Mouse (Mus musculus) frontal cortex, postnatal 25 days (tissue): Measurements from ENCODE around the gene Usp35.

Experiments used
- DNase-seq, 2 experiments: peaks; one replicate each; pipeline ENCODE4 v3.0.0; 2022; ENCODE audit warnings: low spot score in 2 of 2

Gene Usp35

DNA sequence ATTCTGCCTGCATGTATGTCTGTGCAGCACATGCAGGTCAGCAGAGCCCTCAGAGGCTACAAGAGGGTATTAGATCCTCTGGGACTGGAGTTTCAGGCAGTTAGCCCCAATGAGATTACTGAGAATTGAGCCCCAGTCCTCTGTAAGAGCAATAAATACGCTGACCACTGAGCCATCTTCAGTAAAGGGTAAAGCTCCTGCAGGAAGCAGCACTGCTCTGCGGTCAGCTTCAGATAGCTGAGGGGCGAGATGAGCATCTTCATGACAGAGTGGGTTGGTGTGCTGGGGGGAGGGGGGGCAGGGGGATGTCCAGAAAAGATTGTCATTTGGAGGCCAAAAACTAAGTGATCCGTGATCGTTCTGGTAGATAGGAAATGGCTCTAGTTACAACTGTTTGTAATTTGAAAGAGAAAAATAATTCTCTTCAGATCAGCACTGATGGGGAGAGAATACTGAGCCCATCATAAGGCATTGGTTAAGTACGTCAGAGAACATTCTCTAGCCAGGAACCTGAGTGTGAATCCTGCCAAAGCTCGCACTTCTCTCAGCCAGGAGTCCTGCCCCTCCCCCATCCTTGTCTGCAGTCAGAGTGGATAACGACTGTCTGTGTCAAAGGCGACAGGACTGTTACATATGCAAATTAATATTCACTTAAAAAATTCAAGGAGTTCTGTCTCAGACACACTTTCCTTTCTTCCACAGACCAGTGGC is 14.4 kb upstream of the Usp35 start:
- DNase-seq: no peak

DNA sequence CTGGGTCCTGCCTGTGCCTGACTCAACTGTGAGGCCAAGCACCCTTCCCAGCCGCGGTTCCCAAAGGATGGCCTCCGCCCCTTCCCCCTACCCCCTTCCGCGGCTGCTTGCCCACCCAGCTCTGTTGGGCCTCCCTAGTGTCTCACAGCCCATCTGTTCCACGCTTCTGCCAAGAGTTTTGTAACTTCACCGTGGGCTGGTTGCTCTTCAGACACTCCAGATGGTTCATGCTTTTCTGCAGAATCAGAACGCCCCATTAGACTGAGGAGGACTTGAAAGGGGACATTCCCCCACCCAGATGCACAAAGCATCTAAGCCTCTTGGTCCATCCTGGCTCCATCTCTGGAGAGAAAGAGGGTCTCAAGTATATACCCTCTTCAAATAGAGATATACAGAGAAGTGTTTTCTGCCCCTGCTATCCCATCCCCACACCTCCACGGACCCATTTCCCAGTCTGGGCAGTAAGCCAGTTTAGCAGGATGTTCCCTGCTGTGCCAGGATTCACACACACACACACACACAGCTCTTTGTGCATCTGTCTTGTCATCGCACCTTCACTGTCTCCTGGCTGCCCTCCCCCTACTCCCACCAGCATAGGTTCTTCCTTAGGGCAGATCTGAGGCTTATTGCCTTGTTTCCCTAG is 13.5 kb upstream of the Usp35 start:
- peak; percentile 49 to 63 for DNase-seq

DNA sequence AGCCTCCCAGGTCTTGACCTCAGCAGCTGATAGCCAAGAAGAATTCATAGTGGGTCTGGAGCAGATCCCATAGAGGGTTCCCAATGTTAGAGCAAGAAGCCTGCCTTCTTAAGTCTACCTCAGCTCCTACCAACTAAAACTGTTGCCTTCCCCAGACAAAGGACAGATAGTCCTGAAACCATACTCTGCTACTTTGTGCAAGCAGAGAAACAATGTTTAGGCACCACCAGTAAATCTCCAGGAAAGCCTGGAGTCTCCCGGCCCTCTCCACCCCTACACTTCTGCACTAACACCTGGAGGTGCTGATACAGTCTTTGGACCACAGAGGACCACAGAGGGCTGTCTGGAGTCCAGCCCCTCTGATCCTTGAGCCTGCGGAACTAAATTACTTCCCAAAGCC is 12.8 kb upstream of the Usp35 start:
- DNase-seq: no peak

DNA sequence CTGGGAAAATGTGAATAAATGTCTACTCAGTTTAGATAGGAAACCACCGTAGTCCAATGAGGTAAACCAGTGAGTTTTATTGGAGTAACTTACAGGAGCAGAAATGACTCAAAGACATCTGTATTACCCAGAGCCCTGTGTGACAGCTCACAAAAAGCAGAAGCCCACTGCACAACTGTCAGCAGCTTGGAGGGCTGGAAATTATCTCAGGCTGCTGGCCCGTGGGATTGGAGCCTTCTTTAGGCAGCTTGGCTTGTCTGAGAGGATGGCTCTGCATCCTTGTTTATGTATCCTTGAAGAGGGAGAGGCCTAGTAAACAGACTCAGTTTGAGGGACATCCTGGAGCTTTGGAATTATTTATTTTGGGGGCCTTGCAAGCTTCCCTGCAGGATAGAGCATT is 11.1 kb upstream of the Usp35 start:
- no peak for DNase-seq

DNA sequence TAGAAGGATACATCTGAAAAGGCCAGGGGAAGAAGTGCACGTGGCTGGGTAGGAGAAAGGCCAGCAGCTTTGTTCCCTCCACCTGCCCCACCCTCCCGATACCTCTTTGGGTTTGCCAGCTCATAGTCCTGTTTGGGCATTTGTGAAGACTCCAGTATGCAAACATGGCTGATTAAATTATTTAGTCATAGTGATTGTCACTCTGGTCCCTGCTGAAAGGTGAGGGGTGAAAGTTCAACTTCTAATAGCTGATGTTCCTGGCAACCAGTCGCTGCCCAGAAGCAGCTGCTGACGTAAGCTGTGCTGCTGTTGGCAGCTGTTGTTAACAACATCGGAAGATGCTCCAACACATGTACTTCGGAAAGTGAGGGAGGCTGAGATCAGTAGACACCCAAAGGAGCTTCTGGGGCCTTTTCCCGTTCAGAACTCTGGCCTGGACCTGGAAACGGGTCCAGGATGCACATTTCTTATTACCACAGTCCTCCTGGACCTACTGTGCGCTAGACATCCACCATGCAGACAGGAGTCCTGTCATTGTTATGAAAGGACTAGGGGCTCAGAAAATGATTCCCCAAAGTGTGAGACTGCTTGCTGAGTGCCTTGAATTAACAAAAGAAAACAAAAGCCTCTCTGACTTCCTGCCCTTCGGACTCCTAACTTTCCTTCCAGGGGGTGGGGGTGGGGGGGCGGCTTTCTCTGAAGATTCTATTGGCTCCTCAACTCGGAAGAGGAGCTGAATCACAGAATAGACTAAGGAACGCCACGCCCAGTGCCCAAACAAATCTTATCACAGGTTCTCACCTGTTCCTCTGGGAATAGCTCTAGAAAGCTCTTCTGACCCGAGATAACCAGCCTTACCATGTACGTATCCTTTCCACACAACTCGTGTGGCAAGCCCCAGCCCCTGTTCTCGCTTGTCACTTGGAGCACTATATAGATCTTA is 9.4 kb upstream of the Usp35 start:
- DNase-seq: no peak

DNA sequence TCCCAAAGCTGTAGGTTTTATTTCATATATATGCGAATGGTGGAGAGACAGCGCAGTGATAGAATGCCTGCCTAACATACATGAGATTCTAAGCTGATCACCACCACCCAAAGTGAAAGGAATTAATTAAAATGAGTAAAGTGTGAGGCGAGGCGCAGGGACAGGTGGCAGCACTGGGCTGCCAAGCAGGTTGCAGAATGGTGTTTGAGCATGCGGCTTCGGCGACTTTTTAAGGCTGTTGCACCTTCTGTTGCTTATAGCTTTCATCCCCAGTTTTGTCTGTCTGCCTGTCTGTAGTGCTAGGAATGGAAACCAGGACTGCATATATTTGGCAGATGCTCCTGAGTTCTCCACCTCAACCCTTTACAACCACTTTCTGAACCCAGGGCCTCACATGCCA is 7.8 kb upstream of the Usp35 start:
- no peak for DNase-seq

DNA sequence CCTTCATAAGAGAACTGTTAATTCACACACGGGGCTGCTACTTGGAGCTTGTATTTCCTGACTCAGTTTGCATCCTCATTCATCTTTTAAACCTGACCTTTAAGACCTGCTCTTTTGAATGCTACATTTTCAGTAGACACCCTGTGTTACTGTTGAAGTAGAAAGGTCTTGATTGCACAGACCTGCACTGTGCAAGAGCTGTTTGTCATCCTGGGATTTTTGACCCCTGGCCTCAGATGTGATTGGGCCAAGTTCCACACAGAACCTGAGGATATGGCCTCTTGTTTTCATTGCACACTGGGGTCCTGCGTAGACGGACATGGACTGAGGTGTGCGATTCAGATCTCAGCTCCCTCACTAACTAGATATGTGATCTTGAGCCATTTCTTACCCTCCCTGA is 6.8 kb upstream of the Usp35 start:
- no peak for DNase-seq

DNA sequence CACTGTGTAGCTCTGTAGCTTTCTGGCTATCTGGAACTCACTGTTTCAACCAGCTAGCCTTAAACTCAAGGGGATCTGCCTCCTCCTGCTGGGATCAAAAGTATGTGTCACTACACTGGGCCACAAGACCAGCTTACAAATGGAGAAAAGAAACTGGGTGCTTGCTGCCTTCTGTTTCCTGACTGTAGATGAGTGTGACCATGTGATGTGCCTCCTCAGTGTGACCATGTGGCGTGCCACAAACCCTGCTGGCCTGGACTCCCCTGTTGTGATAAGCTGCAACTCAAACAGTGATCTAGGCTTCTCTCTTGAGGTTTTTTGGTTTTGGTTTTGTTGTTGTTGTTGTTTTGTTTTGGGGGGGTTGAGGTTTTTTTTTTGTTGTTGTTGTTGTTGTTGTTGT is 4.9 kb upstream of the Usp35 start:
- DNase-seq: no peak

DNA sequence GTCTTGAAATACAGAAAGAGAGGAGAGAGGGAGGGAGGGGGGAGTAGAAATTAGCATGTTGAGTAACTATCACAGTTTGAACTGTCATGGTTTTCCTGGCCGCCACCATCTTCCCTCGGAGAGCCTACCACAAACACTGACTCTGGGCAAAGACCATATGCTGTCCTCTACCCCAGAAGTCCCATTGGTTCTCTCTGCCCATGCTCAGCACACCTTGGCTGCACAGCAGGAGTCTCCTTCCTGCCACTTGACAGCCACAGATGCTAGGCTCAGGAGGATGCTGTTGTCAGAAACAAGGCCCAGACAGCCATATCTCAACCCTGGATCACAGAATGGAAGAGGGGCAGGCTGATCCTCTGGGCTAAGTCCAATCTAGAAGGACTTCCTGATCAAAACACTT is 2.6 kb upstream of the Usp35 start:
- DNase-seq: no peak

DNA sequence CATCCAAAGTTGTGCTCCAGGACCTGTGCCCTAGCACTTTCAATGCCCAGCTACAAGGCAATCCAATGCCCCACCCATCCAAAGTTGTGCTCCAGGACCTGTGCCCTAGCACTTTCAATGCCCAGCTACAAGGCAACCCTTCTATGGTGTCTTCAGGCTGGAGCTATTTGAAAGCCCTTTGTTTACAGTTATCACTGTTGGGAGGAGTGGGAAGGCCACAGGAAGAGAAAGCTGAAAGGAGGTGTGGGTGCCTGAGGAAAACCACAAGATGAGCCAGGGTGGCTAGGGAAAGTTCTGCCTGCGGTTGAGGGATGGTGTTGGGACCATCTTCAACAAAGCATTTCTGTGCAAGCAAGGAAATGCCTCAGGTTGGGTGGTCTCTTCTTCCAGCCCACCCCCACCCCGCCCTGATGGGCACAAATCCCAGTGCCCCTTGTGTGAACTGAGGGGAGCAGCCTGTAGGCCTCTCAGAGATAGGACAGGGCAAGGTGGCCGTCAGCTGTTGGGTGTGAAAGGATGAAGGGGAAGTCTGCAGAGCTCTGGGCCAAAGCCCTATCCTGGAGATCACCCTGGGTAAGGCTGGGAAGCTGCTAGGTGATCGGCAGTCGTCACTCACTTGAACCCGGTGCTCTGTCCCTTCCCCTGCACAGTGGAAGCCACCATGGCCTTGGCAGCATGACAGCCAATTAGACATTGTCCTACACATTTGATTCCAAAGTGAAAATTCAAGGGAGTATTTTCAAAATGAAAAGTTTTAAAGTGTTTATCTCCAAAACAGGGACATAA is 1.5 kb upstream of the Usp35 start:
- no peak for DNase-seq

DNA sequence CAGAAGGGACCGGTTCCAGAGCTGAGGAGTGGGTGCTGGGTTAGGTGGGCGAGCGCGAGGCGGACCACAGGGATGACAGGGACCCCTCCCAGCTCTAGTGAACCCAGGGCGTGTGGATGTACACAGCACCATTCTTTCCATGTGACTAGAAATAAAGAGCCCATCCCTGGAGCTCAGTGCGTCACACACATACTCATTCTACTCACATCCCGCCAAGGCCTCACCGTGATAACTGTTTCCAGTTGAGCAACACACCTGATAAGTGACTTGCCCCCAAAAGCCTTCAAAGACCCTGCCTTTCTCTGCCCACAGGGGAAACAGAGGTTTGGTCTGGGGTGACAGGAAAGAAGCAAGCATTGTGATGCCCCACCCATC is 834 bp upstream of the Usp35 start:
- DNase-seq: no peak

DNA sequence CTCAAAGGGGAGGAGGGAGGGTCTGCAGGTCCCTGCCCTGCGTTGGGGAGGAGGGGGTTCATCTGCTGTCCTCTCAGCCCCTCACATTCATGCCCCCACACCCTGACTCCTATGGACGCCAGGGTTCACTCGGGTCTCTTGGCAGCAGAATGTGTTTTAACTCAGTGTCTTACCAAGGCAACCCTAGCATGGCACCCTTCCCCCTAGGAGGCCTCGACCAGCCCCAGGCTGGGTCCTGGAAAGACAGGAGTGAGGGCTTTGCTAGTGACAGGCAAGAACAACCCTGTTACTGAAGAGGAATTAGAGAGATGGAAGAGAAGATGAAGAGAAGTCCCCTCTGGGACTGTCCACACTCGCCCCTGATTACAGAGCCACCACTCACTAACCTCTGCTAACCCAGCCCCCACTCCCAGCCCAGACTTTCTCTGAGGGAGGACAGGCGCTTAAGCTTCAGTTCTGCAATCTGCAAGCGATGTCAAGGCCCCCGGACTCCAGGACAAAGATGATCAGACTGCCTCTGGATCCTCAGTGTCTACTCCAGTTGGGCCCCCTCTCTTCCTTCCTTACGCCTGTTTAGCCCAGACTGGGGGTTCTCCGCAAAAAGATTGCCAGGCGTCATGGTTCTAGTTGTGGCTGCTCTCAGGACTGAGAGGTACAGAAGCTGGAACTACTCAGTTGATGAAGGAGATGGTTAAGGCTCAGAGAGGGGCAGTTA is 732 bp downstream of the Usp35 start:
- no peak for DNase-seq

DNA sequence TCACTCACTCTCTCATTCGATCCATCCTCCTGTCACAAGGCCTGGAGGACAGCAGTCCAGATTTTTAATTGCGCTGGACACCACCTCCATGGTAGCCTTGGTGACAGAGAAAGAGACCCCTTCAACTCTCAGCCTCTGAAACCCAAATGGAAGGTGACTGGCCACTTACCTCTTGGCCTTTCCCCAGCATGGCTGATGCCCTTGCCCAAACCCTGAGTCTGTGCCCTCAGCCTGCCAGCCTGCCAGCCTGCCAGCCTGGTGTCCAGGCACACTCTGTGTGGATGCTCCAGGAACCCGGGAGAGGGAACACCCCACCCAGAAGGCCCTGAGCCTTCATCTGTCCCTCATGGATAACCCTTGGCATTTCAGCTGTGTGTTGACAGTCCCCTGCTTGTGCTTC is 2.1 kb downstream of the Usp35 start:
- DNase-seq: no peak

DNA sequence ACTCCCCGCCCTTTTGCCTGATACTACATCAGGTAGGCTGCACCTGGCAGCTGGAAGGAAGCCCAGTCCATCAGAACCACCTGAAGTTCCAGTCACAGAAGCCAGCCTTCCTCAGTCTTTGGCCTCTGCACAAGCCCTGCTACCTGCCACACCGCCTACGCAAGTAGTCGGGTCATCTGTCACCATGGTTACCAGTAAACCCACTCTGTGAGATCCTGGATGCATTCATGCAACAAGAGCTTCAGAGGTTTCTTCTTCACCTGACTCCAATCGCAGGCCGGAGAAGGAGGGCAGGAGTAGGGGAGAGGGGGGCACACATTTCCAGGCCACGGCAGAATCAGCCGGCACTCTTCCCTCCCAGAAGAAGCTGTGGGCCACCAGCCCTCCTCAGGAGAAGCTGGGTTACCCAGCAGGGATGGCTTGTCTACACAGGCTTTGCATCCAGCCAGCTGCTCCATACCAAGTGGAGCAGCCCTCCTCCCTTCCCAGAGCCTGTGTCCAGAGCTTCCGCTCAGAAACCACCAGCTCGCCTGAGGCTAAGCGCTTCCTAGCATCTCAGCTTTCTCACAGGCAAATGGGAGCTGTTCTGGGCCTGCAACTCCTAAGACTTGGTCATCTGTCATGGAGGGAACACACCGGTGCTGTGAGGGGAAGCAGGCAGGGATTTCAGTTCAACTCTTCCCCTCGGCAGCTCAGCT is 2.8 kb downstream of the Usp35 start:
- DNase-seq: no peak

DNA sequence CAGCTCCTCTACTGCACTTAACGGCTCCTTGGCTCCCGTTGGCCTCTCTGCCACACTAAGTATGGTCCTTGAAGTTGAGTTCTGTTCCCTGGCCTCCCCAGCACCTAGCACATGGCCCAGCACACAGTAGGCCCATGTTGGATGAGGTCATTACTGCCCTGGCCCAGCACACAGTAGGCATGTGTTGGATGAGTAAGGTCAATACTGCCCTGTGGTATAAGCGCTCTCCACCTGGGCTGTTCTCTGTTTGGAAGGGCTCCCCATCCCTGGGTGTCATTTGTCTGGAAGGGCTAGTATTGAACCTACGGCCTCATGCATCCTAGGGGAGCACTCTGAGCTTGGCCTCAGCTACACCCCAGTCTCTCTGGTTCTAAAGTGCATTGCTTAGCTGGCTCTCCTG is 4.4 kb downstream of the Usp35 start:
- DNase-seq: no peak

DNA sequence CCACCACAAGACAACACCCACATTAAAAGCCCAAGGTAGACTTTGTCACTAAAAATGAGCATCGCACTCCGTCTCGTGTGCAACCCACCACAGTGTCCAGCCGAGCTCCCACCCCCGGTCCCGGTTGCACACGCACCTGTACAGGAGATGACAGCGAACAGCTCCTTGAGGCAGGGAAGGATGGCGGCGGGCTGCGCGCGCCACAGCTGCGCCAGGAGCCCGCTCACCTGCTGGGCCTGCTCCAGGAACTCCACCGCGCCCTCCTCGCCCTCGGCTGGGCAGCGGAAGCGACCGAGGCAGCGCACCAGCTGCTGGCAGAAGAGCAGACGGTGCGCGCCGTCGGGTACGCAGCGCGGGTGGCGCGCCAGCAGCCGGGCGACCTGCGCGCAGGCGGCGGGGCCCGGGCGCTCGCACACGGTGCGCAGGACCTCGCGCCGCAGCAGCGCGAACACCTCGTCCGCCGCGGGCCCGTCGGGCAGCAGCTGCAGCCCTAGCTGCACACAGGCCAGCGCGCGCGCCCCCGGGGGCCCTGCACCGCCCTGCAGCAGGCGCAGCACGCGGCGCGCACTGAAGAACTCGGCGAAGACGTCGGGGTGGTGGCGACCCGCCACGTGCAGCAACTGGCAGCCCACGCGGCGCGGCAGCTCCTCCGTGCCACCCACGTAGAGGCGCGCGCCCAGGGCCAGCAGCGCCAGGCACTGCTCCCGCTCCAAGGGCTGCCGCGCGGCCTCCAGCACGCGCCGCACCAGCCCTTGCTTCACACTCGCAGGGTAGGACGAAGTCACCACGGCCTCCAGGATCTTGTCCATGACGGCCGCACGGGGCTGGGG is 6.4 kb downstream of the Usp35 start:
- peak in 1 of 2 experiments; percentile 24 for DNase-seq

DNA sequence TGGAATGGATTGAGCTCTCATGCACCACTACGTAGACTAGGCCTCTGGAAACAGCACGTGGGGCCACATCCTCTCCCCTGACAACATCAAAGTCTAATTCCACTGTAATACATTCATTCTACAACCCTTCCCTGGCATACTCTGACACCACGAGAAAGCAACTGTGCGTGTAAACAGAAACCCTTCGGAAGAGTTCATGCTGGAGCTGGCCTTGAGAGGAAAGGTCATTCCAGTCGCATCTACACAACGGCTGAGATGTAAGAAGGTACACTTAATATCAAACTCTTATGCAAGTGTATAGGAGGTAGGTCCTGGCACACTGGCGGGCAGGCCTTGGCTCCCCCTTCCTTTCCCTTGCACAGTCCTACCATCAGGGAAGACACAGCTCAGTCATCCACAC is 7.5 kb downstream of the Usp35 start:
- DNase-seq: no peak

DNA sequence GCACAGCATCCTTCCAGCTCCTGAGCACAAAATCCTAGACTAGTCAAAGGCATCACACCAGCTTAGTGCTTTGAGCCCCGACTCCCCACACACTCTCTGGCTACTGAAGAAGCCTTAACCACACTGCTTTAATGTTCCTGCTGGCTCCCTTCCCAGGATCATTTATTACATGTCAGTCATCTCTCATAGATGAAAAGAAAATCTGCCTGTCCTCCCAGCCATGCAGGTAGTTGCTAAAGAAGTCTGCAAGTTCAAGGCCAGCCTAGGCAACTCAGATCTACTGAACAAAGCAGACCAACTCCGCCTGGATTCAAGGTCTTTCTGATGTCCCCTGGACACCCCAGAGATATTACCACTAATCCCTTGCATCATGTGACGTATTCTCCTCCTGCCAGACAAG is 14.1 kb downstream of the Usp35 start:
- DNase-seq: no peak

DNA sequence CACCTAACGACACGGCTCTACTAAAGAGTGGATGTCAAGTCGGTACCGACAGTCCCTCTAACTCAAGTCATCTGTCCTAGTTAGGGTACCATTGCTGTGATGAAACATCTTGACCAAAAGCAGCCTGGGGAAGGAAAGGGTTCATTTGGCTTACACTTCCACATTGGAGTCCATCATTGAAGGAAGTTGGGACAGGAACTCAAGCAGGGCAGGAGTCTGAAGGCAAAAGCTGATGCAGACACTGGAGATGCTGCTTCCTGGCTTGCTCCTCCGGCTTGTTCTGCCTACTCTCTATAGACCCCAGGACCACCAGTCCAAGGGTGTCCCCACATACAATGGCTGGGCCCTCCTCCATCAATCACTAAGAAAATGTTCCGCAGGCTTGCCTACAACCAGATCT is 16.2 kb downstream of the Usp35 start:
- no peak for DNase-seq

DNA sequence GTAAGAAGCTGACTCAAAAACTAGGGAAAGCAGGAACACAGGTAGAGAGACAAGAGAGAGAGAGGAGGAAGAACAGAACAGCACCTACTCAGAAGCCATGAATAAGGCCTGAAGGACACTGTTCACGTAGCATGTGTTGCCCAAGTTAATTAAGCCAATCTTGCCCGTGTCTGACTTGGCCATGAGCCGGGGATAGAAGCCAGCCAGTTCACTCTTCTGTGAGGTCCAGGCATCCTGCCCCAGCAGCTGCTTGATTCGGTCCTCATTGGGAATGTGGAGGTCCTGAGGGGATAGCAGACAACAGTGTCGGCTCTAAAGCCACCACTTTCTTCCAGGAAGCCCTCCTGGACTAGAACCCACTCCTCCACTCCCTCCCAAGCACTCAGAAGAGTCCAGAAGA is 17.2 kb downstream of the Usp35 start:
- no peak for DNase-seq
